Mouse (Mus musculus) kidney, postnatal 25 days (tissue): ENCODE data around the gene Zfp513.
A peak's percentile ranks its signal among the peaks of the same experiment; 100 is the strongest.
"Not testable (repeated sequence)": the region's sequence is repeated elsewhere in the genome, so short reads cannot be mapped to it uniquely, and the experiment has no call there.

Experiments
- DNase-seq, 2 experiments: peaks; one replicate each; pipeline ENCODE4 v3.0.0; 2021; ENCODE audit warnings: mixed read lengths in 2 of 2

Zfp513 gene

DNA sequence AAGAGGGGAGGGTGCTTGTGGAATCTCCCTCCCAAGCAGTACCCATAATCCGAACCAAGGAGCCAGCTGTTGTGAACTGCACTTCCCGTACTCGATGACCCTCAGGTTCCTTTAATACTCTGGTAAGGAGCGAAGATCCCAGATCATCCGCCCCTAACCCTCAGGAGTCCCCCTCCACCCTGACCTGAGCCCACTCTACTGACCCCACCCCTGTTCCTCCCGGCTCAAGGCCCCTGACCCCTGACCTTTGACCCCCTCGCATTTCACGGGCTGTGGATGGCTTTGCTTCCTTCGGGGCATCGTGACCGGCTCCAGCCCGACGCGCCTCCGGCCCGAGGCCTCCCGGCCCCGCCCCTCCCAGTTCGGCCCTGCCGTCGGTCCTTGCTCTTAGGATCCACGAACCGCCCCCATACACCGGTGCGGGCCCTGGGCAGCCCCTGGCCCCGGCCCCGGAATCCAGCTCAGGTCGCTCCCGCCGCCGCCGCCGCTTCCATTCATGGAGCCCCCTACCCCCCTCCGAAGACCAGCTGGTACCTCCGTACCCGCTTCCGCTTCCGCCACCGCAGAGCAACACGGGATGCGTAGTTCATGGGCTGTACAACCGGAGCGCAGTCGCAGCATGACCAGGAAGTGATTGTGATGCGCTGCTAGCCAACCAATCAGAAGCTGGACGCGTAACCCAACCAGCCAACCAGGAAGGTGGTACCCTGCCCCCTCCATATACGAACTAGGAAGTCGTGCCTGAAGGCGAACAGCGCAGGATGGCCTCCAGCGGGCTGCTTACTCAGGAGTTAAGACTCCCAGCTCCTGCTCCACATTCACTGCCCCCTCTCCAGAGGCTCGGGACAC, at the start of gene Zfp513:
Gene Zfp513, minus strand, starts transcription at position 562 of the 849 bp plus-strand sequence.
- DNase-seq: peak; percentile 97 to 99

DNA sequence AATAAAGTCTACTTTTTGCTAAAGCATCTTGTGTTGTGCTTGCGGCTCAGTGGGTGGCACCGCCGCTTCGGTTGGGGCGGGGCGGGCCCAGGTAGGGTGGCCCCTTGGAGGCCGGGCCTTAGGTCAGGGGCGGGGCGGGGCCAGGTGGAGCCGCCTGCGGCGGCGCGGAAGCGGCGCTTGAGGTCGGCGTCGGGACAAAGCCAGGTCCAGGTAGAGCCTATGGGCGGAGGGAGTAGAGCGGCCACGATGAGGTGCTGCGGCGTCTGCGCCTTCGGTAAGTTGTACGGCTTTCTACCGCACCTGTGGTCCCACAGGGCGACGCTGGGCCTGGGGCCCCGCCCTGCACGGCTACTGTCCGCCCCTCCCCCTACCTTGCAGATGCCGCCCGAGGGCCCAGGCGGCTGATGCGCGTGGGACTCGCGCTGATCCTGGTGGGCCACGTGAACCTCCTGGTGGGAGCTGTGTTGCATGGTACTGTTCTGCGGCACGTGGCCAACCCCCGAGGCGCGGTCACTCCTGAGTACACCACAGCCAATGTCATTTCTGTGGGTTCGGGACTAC, 49.5 kb upstream of the Zfp513 start, which contains the start of gene Krtcap3:
Gene Krtcap3, plus strand, starts transcription at position 151 of the 561 bp plus-strand sequence.
- DNase-seq: peak; percentile 73 to 89

DNA sequence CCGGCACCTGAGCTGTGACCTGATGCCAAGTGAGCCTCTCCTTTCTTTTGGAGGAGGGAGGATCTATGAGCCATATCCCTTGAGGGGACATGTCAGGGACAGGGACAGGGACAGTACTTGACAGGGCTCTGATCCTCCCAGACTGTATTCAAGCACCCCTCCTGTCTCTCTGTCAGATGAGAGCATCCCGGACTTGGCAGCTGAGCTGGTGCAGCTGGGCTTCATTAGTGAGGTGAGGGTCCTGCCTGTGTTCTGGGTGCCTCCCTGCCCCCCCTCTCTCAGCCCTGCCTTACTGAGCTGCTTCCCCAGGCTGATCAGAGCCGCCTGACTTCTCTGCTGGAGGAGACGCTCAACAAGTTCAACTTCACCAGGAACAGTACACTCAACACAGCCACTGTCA, 48.6 kb upstream of the Zfp513 start:
- no peak for DNase-seq

DNA sequence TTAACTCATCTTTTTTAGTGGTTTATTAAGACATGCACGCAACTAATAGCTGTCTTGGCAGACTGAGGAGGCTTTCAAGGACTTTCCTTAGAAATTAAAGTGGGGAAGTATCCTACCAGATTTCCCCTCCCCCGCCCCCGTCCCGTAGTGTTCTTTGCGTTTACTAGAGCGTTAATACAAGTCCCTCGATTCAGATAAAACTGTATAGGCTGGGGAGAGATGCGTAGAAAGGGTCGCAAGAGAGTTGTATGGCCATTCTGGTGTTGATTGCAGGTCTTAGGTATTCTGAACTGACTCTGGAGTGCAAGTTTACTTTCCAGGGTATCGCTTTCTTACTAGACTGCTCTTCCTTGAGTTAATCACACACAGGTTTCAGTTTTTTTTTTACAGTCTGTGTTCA, 40.1 kb upstream of the Zfp513 start:
- no peak for DNase-seq

DNA sequence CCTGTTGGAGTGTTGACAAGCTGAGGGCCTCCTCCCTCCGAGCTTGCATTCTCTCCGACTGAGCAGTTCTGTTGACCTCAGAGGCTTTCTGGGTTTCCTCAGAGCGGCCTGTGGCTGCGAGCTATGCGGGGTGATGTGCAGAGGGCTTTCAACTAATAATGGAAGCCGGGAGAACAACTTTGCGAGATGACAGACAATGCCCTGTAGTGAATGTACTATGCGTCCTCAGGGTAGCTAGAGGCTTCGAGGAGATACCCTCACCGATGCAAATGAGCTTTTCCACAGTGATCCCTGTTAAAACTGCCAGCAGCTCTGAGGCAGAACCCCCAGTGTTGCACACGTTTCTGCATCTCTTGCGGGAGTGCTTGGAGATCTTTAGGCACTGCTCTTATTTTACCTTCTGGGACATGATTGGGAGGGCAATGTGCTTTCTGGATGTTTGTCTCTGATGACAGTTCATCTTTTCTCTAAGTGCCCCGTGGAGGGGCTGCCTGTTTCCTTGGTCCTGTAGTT, 39.5 kb upstream of the Zfp513 start:
- no peak for DNase-seq

DNA sequence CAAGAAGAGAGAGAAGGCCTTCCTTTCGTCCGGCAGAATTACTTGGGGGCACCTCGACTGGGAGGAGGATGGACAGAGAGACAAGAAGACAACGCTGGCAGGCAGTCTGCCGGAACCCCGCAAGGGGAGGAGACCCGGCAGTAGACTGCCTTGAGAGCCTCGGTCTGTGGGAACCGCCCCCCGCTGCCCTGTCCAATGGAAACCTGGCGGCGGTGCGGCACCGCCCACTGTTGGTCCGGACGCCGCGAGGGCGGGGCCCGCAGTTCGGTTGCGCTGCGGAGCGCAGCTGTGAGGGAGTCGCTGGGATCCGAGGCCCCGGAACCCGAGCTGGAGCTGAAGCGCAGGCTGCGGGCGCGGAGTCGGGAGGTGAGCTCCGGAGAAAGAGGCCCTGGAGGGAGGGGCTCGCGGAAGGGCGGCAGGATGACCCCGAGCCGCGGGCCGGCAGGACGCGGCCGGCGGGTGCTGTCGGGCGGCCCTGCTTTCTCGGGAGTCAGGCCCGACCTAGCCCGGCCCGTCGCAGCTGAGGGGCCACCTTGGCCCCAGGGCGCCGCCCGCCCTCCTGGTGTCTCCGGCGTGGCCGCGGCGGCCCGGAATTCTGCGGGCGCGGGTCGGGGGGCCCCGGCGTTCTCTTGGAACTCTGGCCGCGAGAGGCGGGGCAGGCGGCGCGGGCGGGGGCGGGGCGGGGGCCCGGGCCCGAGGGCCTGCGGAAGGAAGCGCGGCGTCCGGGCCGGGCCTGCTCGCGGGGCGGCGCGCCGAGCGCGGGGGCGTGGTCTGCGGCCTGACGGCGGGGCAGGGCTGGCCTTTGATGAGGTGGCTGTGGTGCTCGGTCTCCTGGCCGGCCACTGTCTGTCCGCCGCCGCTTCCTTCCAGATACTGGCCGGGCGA, 38.8 kb upstream of the Zfp513 start, which contains the start of the genes Nrbp1 and Gm9970:
Gene Nrbp1, plus strand, starts transcription at position 228 of the 885 bp plus-strand sequence.
Gene Gm9970, minus strand, starts transcription at position 596 of the 885 bp plus-strand sequence.
- peak; percentile 98 to 99 for DNase-seq

DNA sequence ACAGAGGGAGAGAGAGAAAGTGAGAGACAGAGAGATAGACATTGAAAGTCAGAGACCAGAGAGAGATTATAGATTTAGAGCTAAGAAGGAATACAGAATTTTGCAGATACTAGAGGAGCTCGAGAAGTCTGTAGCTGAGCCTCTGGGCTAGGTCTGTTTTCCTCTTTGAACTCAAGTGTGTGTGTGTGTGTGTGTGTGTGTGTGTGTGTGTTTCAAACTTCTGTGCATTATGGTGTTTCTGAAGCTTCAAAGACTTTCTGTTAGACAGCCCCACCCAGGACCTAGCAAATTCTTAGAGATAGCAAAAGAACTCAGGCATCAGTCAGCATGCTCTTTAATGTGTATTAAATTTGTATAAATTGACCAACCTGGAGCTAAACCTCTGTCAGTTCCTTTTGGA, 24.5 kb upstream of the Zfp513 start:
- no peak for DNase-seq

DNA sequence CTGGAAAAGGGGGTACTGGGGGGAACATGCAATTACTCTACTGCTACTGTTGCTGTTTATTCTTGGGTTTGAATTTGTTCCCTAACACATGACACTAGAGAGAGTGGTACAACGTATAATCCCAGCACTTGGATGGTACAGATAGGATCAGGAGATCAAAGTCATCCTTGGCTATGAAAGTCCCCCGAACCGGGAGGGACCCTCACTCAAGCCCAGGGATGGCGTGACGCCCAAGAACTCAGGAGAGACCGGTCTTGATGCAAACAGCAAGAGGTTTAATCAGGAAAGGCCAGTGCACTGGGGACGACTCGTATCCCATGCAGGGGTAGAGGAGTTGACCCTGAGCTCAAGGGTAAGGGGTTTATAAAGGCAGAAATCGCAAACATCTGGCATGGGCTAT, 20.6 kb upstream of the Zfp513 start:
- DNase-seq: peak in 1 of 2 experiments; percentile 38

DNA sequence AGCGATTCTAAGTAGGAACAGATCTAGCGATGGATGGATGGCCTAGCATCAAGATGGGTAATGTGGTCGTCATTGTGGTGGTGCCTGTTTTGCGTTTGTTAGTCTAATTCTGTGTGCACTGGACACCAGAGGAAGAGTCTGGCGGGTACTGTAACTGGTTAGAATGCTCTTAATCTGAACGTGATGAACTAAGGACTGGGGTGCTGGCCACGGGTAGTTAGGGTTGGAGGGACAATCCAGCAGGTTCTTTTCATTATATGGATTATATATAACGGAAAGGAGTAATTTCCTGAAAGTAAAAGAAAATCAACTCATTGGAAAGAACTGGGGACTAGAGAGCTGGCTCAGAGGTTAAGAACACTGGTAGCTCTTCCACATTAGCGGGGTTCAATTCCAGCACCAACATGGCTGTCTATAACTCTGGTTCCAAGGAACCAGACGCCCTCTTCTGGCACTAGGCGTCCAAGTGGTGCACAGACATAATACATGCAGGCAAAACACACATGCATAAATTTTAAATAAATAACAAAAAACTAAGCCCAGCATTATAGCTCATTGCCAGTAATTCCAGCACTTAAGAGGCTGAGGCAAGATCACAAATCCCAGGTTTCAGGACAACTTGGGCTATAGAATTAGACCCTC, 19.3 kb upstream of the Zfp513 start:
- peak; percentile 50 to 63 for DNase-seq

DNA sequence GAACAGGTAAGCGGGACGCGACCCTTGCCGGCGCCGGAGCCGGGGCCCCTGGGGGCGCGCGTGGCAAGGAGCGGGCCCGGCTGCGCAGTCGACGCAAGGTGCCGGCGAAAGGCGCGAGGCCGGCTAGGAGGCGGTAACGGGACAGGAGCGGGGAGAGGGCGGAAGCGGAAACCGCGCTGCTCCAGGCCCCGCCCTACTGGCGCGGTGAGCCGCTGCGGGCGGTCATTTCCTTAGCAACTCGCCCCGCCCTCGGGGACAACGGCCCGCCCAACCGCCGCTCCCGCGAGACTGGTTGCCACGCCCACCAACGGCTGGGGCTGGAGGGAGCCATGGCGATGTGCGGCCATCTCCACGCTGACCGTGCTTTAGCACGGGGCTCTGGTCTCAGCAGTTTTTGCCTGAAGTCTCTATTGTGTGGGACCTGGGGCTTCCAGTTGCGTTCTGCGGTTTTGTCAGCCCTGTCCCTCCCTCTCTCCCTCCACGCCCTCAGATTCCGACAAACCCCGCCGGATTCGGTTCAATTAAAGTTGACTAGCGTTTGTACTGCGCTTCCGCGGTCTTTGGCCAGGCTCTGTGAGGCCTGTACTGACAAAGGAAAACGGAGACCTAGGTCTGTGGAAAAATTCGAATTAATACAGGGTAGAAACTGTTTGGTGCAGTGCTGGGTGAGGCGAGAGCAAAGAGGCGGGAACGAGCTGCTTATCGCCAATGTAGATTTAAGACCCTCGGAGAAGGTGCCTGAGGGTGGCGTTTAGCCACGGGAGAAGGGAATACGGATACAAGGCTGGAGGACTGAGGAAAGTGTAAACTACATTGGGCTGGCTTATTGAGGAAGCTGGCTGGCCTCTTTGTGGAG, 18.6 kb upstream of the Zfp513 start, which contains the start of gene Ppm1g:
Gene Ppm1g, minus strand, starts transcription at position 240 of the 856 bp plus-strand sequence.
- peak; percentile 98 for DNase-seq

DNA sequence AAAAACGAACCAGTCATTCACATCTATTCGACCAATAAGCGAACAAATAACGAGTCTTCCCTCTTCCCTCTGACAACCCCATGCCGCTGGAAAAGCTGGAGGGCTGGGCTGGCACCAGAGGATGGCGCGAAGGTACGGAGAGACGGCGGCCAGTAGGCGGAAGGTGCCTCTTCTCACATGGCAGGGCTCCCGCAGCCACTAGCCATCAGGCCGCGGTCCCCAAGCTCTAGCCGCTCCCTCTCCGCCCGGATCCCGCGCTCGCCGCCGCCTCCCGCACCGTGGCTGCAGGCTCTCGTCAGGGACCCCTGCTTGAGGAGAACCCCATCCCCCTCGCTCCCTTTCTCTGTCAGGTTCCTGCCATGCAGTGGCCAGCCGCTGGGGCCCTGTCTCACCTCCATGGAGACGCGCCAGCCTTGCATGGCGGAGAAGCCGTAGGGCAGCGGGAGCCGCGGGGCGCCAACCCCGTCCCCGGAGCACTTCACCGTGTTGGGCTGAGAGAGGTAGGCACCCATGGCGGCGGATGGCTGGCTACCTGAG, 17.9 kb upstream of the Zfp513 start:
- DNase-seq: peak; percentile 43 to 68

DNA sequence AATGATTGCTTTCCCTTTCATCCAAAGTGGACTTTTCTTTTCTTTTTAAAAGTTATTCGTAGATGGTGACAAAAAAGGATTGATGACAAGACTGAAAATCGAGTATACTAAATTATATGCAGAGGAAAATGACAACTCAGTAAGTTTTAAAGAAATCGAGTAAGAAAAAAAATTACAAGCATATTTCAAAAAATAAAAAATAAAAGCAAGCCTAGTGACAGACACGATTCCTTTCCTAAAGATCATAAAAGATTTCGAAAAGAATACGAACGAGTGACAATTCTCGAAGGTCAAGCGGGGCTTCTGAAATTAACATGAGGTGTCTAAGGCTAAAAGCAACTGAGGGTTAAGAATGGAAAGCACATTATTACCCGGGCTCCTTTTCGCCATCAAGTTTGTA, 17.4 kb upstream of the Zfp513 start:
- DNase-seq: no peak

DNA sequence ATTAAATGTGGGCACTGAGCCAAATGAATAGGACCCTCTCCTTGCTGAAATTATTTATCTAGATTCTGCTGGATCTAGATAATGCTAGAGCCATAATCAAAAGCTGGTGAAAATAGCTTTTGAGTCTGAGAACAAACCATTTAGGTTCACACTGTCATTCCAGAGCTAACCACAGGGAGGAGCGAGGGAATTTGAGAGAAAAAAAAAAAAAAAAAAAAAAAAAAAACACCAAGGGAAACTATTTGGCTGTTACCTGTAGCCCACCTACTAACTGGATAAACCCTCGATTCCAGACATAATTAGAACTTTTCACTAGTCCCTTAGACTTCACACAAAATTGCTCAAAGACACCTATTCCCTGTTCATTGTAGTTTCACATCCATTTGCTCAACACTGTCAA, 17.0 kb upstream of the Zfp513 start:
- peak in 1 of 2 experiments; percentile 49 for DNase-seq

DNA sequence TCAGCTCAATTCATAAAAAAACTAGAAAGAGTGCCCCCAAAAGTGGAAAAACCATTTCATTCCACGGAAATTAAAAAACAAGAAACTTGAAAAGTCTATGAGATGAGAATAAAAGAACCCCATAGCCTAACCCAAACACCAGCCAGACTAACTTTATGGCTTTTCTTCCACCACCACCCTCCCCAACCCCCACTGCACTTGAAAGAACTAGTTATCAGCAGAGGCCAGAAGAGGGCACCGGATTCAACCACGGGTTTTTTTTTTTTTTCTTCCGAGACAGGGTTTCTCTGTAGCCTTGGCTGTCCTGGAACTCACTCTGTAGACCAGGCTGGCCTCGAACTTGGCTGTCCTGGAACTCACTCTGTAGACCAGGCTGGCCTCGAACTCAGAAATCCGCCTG, 16.2 kb upstream of the Zfp513 start:
- no peak for DNase-seq

DNA sequence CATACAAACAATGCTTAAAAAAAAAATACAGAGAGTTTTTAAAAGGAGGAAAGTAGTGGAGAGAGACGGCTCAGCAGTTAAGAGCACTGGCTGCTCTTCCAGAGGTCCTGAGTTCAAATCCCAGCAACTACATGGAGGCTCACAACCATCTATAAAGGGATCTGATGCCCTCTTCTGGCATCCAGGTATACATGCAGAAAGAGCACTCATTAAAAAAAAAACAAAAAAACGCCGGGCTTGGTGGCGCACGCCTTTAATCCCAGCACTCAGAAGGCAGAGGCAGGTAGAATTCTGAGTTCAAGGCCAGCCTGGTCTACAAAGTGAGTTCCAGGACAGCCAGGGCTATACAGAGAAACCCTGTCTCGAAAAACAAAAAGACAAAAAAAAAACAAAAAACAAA, 14.5 kb upstream of the Zfp513 start:
- DNase-seq: not testable (repeated sequence)

DNA sequence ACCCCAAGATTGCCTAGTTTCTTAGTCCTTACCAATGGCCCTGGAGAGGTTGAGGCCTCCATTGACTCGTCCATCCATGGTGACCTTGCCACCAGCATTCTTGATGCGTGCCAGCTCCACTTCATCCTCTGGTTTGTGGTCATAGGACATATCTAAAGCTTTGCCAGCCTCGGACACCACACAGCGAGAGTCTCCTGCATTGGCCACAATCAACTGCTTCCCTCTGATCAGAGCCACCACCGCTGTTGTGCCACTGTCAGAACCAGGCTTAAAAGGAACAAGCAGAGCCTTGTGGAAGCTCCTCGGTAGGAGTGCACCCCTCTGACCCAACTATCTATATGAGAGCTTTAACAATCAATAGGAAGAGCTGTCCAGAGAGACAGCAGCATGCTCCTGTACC, 2.3 kb upstream of the Zfp513 start:
- no peak for DNase-seq

DNA sequence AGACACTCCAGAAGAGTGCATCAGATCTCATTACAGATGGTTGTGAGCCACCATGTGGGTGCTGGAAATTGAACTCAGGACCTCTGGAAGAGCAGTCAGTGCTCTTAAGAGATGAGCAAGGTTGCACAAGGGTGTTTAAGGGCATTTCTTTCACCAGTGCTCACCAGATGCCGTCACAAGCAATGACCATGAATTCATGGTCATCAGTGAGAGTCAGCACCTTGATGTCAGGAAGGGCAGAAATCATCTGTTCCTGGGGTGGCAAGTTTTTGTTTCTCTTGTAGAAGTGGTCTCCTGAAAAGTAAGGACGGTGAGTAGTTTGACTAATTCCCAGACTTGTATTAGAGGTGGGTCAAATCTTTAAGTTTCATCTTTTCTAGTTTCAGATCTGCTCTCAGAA, 1.8 kb upstream of the Zfp513 start:
- no peak for DNase-seq

DNA sequence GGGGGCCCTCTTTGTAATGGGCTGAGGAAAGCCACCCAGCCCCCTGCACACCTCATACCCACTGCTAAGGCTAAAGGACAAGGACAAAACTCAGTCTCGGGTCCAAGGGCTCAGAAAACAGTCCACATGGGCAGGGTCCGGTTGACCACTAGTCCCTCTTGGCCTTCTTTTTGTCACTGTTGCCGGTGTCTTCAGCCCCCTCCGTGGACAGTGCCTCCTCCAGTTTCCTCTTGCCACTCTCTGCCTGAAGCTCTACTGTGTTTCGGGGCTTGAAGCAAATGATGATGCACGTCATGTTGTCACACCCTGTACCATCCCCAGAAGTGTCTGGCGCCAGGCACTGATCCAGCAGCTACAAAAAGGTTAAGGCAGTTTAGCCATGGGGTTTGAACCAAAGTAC, 830 bp upstream of the Zfp513 start:
- DNase-seq: no peak

DNA sequence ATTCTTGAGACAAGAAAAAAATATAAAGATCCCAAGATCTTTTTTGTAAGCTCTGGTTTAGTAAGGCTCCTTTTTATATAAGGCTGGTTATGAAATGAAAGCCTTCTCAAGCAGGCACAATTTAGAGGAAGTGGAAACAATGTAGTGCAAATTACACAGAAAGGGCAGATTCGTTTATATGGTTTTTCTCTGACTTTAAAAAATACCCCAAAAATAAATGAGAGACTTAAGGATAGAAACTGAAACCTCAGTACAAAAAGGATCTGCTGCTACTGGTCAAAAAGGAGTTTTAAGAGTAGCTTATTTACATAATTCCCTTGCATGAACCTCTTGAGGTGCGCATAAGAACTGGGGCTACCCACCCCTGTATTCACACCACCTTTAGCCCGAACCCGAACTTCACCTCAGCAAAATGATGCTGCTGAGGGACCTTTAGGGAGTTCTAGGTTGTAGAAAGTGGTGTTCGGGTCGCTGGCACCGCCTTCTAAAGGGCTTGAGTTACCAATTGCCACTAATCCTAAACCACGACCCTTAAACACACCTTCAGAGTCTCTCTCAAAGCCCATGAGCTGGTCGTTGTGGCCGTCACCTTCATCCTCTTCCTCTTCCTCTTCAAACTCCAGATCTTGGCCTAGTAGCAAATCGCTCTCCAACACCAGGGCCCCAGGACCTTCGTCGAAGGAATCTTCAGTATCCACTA, 911 bp downstream of the Zfp513 start:
- DNase-seq: no peak

DNA sequence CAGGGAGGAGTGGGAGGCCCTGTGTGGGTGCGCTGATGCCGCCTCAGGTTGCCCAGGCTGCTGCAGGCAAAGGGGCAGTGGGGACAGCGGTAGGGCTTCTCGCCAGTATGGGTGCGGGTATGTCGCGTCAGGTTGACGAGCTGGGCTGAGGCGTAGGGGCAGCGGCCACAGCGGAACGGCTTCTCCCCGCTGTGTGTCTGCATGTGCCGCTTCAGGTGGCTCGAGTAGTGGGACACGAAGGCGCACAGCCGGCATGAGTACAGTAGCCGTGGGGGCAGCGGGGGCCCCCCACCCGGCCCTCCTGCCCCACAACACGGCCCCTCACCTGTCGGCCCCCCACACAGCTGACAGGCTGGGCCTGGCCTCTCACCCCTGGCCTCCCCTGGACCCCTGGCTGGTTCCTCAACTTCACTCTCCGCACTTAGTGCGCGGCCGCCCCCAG, 1.8 kb downstream of the Zfp513 start:
- DNase-seq: peak in 1 of 2 experiments; percentile 60
